Mouse (Mus musculus) layer of hippocampus, postnatal 25 days (tissue): ENCODE data around the gene Zbtb43. TPM values are rescaled to one million over a fixed set of nuclear protein-coding genes. Genes with fewer than 3 reads are reported as not detected.
A peak's percentile ranks its signal among the peaks of the same experiment; 100 is the strongest.

Experiments used
- DNase-seq, 2 experiments: peaks; one replicate each; pipeline ENCODE4 v3.0.0; 2022; ENCODE audit warnings: mixed read lengths in 2 of 2, low spot score in 1 of 2; ENCODE audit errors: extremely low spot score in 1 of 2
- total RNA-seq, 2 experiments: library from RNA; stranded (reverse); gene quantifications; 2 replicates each; pipeline ENCODE4 v1.2.3; 2021

The Zbtb43 gene
- 10 to 100 TPM; 28.0 to 28.6 TPM for total RNA-seq

GRCm38 (mm10) chr2:33468466-33469097 is at the start of gene Zbtb43:
Gene Zbtb43 (minus strand): TSS chr2:33468559.
- DNase-seq, result peak; percentile 89 to 92

- DNase-seq, result no peak
These were observed 47.5 kb upstream of the Zbtb43 start for GRCm38 (mm10) chr2:33515856-33516255.

GRCm38 (mm10) chr2:33515431-33515830 is 47.1 kb upstream of the Zbtb43 start:
- DNase-seq, result no peak

GRCm38 (mm10) chr2:33510791-33511190 is 42.4 kb upstream of the Zbtb43 start:
- no peak for DNase-seq

GRCm38 (mm10) chr2:33502602-33503001 is 34.2 kb upstream of the Zbtb43 start:
- DNase-seq, result no peak

GRCm38 (mm10) chr2:33498280-33498679 is 29.9 kb upstream of the Zbtb43 start:
- DNase-seq, result no peak

- no peak for DNase-seq
These were observed 27.3 kb upstream of the Zbtb43 start for GRCm38 (mm10) chr2:33495654-33496053.

GRCm38 (mm10) chr2:33492041-33492440 is 23.7 kb upstream of the Zbtb43 start:
- no peak for DNase-seq

- no peak for DNase-seq
These were observed 21.2 kb upstream of the Zbtb43 start for GRCm38 (mm10) chr2:33489565-33489964.

- DNase-seq, result no peak
These were observed 19.0 kb upstream of the Zbtb43 start for GRCm38 (mm10) chr2:33487332-33487731.

- DNase-seq, result peak; percentile 75 to 94
These were observed 18.5 kb upstream of the Zbtb43 start for GRCm38 (mm10) chr2:33486866-33487265.

GRCm38 (mm10) chr2:33477961-33478755 is 9.8 kb upstream of the Zbtb43 start:
- no peak for DNase-seq

GRCm38 (mm10) chr2:33475961-33476360 is 7.6 kb upstream of the Zbtb43 start:
- DNase-seq, result peak in 1 of 2 experiments; percentile 62

GRCm38 (mm10) chr2:33467546-33468465 is 553 bp downstream of the Zbtb43 start:
- DNase-seq, result no peak

GRCm38 (mm10) chr2:33465966-33466365 is 2.4 kb downstream of the Zbtb43 start:
- DNase-seq, result no peak

GRCm38 (mm10) chr2:33465215-33465614 is 3.1 kb downstream of the Zbtb43 start:
- DNase-seq, result no peak

- DNase-seq, result no peak
These were observed 6.3 kb downstream of the Zbtb43 start for GRCm38 (mm10) chr2:33462066-33462465.

GRCm38 (mm10) chr2:33461066-33461465 is 7.3 kb downstream of the Zbtb43 start:
- DNase-seq, result no peak

- DNase-seq, result no peak
These were observed 8.7 kb downstream of the Zbtb43 start for GRCm38 (mm10) chr2:33459660-33460059.

- DNase-seq, result no peak
These were observed 11.7 kb downstream of the Zbtb43 start for GRCm38 (mm10) chr2:33456696-33457095.

GRCm38 (mm10) chr2:33456242-33456641 is 12.1 kb downstream of the Zbtb43 start:
- DNase-seq, result no peak
